Mouse (Mus musculus): ENCODE measurements around the gene Gen1. TPM values are rescaled to one million over a fixed set of nuclear protein-coding genes. Genes with fewer than 3 reads are reported as not detected.

The Gen1 gene
- total RNA-seq (2021) = 1 to 10 TPM in 1 of 2 experiments, under 1 TPM in 1; 0.86 to 1.6 TPM
- polyA plus RNA-seq (2012; rRNA removed) = not detected in 2 replicates
- long read RNA-seq = 0 reads

- DNase-seq = peak; percentile 97
Observed at GRCm38 (mm10) chr12:11265382-11266281, at the start of gene Gen1, which contains the start of gene Smc6. Gene Gen1 (minus strand): TSS chr12:11265801. Gene Smc6 (plus strand): TSS chr12:11265886.

GRCm38 (mm10) chr12:11313840-11314239 is 48.2 kb upstream of the Gen1 start:
- no peak for DNase-seq

- no peak for DNase-seq
Observed at GRCm38 (mm10) chr12:11311106-11311505, 45.5 kb upstream of the Gen1 start.

- DNase-seq = no peak
Observed at GRCm38 (mm10) chr12:11306753-11307645, 41.4 kb upstream of the Gen1 start.

- no peak for DNase-seq
Observed at GRCm38 (mm10) chr12:11300858-11301257, 35.3 kb upstream of the Gen1 start.

- no peak for DNase-seq
Observed at GRCm38 (mm10) chr12:11286382-11286781, 20.8 kb upstream of the Gen1 start.

GRCm38 (mm10) chr12:11281584-11281983 is 16.0 kb upstream of the Gen1 start:
- DNase-seq = no peak

GRCm38 (mm10) chr12:11279886-11280285 is 14.3 kb upstream of the Gen1 start:
- DNase-seq = no peak

- DNase-seq = no peak
Observed at GRCm38 (mm10) chr12:11277207-11277606, 11.6 kb upstream of the Gen1 start.

GRCm38 (mm10) chr12:11276632-11277031 is 11.0 kb upstream of the Gen1 start:
- DNase-seq = no peak

GRCm38 (mm10) chr12:11273185-11273584 is 7.6 kb upstream of the Gen1 start:
- DNase-seq = no peak

- DNase-seq = no peak
Observed at GRCm38 (mm10) chr12:11272568-11272967, 7.0 kb upstream of the Gen1 start.

GRCm38 (mm10) chr12:11267030-11267429 is 1.4 kb upstream of the Gen1 start:
- DNase-seq = peak; percentile 7

GRCm38 (mm10) chr12:11266282-11266985 is 833 bp upstream of the Gen1 start:
- DNase-seq = no peak

GRCm38 (mm10) chr12:11264895-11265294 is 706 bp downstream of the Gen1 start:
- DNase-seq = no peak

- no peak for DNase-seq
Observed at GRCm38 (mm10) chr12:11250322-11250721, 15.3 kb downstream of the Gen1 start.

GRCm38 (mm10) chr12:11247460-11247859 is 18.1 kb downstream of the Gen1 start:
- DNase-seq = no peak

- no peak for DNase-seq
Observed at GRCm38 (mm10) chr12:11235996-11236395, 29.6 kb downstream of the Gen1 start.

GRCm38 (mm10) chr12:11230267-11230666 is 35.3 kb downstream of the Gen1 start:
- no peak for DNase-seq

- DNase-seq = peak; percentile 28
Observed at GRCm38 (mm10) chr12:11226529-11227268, 38.9 kb downstream of the Gen1 start.

GRCm38 (mm10) chr12:11226123-11226522 is 39.5 kb downstream of the Gen1 start:
- DNase-seq = no peak
